Mouse (Mus musculus) cerebellum, adult 8-10 months (tissue): ENCODE data around the gene Ssbp3.
A peak's percentile ranks its signal among the peaks of the same experiment; 100 is the strongest.

ENCODE experiments used
- DNase-seq: peaks from one replicate; pipeline ENCODE4 v3.0.0; 2022

The Ssbp3 gene

GRCm38 (mm10) chr4:107066252-107067124 lies 156.0 kb downstream of the Ssbp3 start, which contains the start of the genes Mrpl37 and Cyb5rl:
Mrpl37 (minus strand) TSS chr4:107066868.
Cyb5rl (plus strand) TSS chr4:107066988.
- DNase-seq: peak; percentile 98

- DNase-seq: no peak
Observed at GRCm38 (mm10) chr4:107067151-107067840, 156.8 kb downstream of the Ssbp3 start.

GRCm38 (mm10) chr4:107072343-107072742 lies 161.8 kb downstream of the Ssbp3 start:
- no peak for DNase-seq

GRCm38 (mm10) chr4:107075456-107075855 lies 165.0 kb downstream of the Ssbp3 start:
- no peak for DNase-seq

GRCm38 (mm10) chr4:107078894-107079293 lies 168.4 kb downstream of the Ssbp3 start:
- no peak for DNase-seq

- no peak for DNase-seq
Observed at GRCm38 (mm10) chr4:107079716-107080115, 169.2 kb downstream of the Ssbp3 start.

- no peak for DNase-seq
Observed at GRCm38 (mm10) chr4:107082185-107082584, 171.7 kb downstream of the Ssbp3 start.

GRCm38 (mm10) chr4:107083126-107083525 lies 172.6 kb downstream of the Ssbp3 start:
- no peak for DNase-seq

GRCm38 (mm10) chr4:107084343-107084742 lies 173.8 kb downstream of the Ssbp3 start:
- DNase-seq: no peak

GRCm38 (mm10) chr4:107084858-107085257 lies 174.4 kb downstream of the Ssbp3 start:
- no peak for DNase-seq

- DNase-seq: no peak
Observed at GRCm38 (mm10) chr4:107091696-107092095, 181.2 kb downstream of the Ssbp3 start.

GRCm38 (mm10) chr4:107094484-107095187 lies 184.1 kb downstream of the Ssbp3 start:
- no peak for DNase-seq

- DNase-seq: no peak
Observed at GRCm38 (mm10) chr4:107096043-107096442, 185.5 kb downstream of the Ssbp3 start.

GRCm38 (mm10) chr4:107096841-107097373 lies 186.4 kb downstream of the Ssbp3 start, which contains the start of gene Cdcp2:
Cdcp2 (plus strand) TSS chr4:107096891.
- DNase-seq: no peak

GRCm38 (mm10) chr4:107097871-107098270 lies 187.4 kb downstream of the Ssbp3 start:
- DNase-seq: no peak

GRCm38 (mm10) chr4:107098375-107098774 lies 187.9 kb downstream of the Ssbp3 start:
- DNase-seq: no peak

- DNase-seq: no peak
Observed at GRCm38 (mm10) chr4:107098791-107099525, 188.5 kb downstream of the Ssbp3 start.
